Mouse (Mus musculus): ENCODE measurements around the gene Dcaf12.

DNA sequence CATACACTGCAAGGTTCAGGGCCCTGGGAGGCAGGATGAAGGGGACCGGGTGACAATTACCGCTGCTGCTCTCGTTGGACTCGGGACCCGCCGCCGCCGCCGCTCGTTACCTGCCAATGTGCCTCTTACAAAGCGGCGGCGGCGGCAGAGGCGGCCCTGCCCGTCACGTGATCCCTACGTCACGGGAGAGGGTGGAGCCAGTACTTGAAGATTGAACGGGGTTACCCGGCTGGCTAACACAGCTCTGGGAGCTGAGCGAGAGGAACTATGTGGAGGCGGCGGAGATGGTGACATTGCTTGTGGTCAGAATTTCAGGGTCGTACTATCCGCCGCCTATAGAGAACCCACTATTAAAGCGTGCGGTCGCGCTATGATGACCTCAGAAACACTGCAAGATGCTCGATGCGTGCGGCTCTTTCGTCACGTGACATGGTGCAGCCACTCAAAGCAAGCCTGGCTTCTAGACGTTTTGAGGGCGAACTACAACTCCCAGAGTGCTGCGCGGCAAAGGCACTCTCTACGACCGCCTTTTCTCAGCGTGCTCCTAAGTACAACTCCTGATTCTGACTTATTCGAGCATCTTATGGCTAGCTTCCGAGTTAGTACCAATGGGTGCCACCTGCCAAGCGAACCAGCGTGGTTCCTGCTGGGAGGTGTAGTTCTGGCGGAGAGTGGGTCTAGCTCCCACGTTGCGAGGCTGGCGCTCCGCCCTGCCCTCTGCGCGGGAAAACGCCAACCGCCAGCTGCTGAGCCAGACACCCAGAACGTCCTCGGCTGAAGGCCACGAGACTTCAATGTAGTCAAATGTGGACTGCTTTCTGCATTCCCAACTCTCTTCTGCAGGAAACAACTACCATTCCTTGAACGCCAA lies 39.5 kb downstream of the Dcaf12 start, which contains the start of gene Ubap2:
- TF ChIP-seq CTCF (IDR thresholded peaks at IDR 0.05; ENCODE audit: extremely low read depth, insufficient read depth, low read length) (no peak), POLR2A (IDR thresholded peaks at IDR 0.05; ENCODE audit: extremely low read depth, insufficient read depth, low read length) (peak; percentile 54; the same call in 1 of the 2 replicates)

Measured in cortical plate, adult 2 months (tissue).